Mouse (Mus musculus) C3H10T1/2 (cell line): ENCODE measurements around the gene Trib3. TPM values are rescaled to one million over a fixed set of nuclear protein-coding genes. Genes with fewer than 3 reads are reported as not detected.

Source experiments
- polyA plus RNA-seq, 2 experiments: library from polyadenylated mRNA; unstranded; fragments of >200 nt; fragmentation: generic; extraction: Trizol; gene quantifications; one replicate each; pipeline ENCODE4 v1.2.1; 2012; ENCODE audit warnings: missing spikeins in 2 of 2

The Trib3 gene
- polyA plus RNA-seq = 1 to 10 TPM; 3.7 to 5.4 TPM

DNA sequence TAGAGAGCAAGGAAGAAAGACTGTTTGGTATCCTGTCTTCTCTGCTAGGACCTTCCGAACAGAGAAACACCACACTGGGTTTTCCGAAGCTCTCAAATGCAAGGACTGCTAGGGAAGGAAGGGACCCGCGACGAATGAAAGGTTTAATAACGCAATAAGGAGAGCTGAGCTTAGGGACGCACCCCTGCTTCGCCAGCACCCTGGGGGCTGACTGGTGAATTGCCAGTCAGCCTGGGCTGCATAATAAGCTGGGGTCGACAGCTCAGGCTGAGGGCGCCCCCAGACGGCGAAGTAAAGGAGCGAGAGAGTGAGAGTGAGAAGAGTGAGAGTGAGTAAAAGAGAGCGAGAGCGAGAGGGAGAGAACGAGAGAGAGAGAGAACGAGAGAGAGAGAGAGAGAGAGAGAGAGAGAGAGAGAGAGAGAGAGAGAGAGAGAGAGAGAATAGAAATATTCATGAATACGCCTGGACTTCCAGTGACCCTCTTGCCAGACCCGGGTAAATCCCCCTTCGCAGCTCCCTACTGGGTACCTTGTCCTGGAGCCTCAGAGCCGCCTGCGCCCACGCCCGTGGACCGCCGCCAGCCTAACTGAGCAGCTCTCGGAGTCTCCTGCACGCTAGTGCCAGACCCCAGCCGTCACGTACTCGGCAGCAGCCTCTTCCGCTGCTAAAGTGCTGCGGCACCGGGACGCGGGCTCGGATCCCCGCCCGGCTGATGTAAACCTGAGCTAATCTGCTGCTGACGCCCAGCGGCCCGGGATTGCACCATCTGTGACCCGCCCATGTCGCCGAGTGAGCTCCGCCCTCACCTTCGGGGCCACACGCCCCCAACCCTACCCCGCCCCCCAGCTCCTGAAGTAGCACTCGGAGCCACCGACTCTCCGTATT is at the start of gene Trib3:
TSS of gene Trib3 (minus strand) at position 704 of the 885 bp plus-strand sequence.

DNA sequence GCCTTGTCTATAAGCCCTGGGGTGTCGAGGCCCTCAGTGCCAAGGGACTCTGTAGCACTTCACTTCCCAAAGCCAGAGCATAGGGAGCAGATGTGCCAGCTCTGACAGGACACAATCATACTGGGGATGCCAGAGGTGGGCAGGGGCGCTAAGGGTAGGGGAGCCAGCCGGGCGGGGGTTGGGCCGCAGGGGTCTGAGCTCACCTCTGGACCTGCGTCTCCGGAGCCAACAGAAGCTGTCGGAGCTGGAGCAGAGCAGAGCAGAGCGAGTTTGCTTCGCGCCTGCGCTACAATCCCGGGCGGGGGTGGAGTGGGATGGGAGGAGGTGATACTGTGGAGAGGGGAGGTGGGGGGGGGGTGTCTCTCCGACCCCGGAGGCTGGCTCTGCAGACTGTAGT is 32.5 kb upstream of the Trib3 start, which contains the start of gene Nrsn2:
TSS of gene Nrsn2 (minus strand) at position 294 of the 397 bp plus-strand sequence.

DNA sequence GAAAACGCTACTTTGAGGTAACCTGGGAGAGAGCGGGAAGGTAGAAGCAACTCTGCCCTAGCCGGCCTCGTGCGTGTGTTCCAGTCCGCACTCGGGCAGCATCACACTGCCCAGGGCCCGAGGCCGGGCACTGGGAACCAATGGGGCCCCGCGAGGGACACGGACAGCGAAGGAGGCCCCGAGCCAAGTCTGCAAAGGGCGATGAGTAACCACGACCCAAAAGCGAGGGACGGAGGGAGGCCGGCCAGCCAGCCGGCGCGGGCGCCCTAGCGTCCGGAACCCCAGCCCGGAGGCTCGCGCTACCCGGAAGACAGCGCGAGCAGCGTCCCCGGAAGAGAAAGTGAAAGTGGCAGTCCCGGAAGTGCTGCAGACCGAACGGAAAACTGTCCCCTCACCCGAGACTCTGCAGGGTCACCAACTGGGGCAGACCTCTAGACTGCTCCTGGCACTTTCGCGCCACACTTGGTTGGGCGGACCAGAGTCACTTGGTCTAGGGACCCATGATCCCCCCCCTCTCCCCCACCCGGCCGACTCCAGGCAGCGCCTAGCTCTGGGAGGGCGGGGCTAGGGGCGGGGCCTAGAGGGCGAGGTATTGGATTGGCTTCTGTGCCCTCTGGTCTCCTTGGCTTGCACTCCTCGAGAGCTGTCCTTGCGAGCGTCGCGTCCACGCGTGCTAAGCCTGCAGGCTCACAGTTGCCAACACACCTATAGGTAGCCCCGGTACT is 11.6 kb downstream of the Trib3 start, which contains the start of gene Rbck1:
TSS of gene Rbck1 (minus strand) at position 553 of the 725 bp plus-strand sequence.

DNA sequence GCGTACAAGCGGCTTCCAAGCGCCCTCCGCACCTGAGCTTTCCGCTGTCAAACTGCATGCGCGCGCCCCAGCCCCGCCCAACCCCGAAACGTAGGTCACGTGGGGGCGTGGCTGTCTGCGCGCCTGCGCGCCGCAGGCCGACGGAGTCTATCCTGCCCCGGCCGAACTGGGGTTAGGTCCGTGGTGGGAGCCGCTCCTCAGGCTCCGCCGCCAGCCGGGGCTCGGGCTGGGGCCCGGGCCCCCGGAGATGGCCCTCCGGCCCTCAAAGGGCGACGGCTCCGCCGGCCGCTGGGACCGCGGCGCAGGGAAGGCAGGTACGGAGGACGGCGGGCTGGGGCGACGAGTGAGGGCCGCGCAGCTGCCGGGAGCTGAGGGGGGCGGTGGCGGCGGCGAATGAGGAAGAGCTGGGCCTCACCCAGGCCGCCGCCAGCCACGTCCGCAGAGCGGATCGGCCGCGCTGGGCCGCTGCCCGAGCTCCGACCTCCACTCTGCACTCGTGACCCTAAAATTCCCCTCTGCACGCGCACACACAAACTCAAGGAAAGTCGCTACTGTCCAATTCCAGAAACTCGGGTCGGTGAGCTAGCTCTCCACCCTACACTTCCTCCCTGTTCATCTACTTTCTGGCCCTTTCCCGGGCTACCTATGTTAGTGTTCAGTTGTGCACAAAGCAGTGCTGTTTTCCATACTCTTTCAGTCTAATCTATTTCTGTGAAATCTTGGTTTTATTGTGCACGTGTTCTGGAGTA is 49.9 kb downstream of the Trib3 start, which contains the start of gene Tbc1d20:
TSS of gene Tbc1d20 (plus strand) at position 102 of the 749 bp plus-strand sequence.

Other genes starting within 250 kb of the Trib3 start
- 10 to 100 TPM; 18.0 to 24.9 TPM for gene Srxn1, start 238.5 kb downstream of the Trib3 start, polyA plus RNA-seq
- gene Tcf15, start 200.5 kb downstream of the Trib3 start, polyA plus RNA-seq = not detected
- 10 to 100 TPM in 1 of 2 experiments, 1 to 10 TPM in 1; 3.3 to 25.6 TPM for gene Csnk2a1, start 117.2 kb downstream of the Trib3 start, polyA plus RNA-seq
- gene Tbc1d20, start 50.2 kb downstream of the Trib3 start, polyA plus RNA-seq = 10 to 100 TPM; 19.4 to 42.5 TPM
- gene Rbck1, start 11.4 kb downstream of the Trib3 start, polyA plus RNA-seq = 10 to 100 TPM; 59.3 to 79.2 TPM
- gene Nrsn2, start 32.6 kb upstream of the Trib3 start, polyA plus RNA-seq = not detected
- 1 to 10 TPM; 6.7 to 9.7 TPM for gene Sox12, start 54.0 kb upstream of the Trib3 start, polyA plus RNA-seq
- under 1 TPM; 0.26 to 0.84 TPM for gene Zcchc3, start 71.0 kb upstream of the Trib3 start, polyA plus RNA-seq
- gene 6820408C15Rik, start 71.6 kb upstream of the Trib3 start, polyA plus RNA-seq = not detected
- not detected for gene Defb23, start 120.6 kb upstream of the Trib3 start, polyA plus RNA-seq
- not detected for gene Defb20, start 133.0 kb upstream of the Trib3 start, polyA plus RNA-seq
- gene Defb22, start 146.1 kb upstream of the Trib3 start, polyA plus RNA-seq = not detected
- gene Defb26, start 167.7 kb upstream of the Trib3 start, polyA plus RNA-seq = not detected
- not detected for gene Defb28, start 174.2 kb upstream of the Trib3 start, polyA plus RNA-seq
- gene Defb29, start 196.1 kb upstream of the Trib3 start, polyA plus RNA-seq = not detected
- gene Gm17416, start 225.3 kb upstream of the Trib3 start, polyA plus RNA-seq = not detected
- gene Defb21, start 228.7 kb upstream of the Trib3 start, polyA plus RNA-seq = not detected
- not detected for gene Defb19, start 236.3 kb upstream of the Trib3 start, polyA plus RNA-seq